Mouse (Mus musculus) monocyte, adult 5-6 weeks (primary cell): ENCODE measurements around the gene Psme1. TPM values are rescaled to one million over a fixed set of nuclear protein-coding genes. Genes with fewer than 3 reads are reported as not detected.

ENCODE experiments used
- ATAC-seq: fragments of 153-309, 156-312 bp; replicated peaks from 2 replicates; pipeline ENCODE4 v1.8.0; 2017; ENCODE audit warnings: mild to moderate bottlenecking; ENCODE audit not compliant: low TSS enrichment, insufficient number of reproducible peaks, severe bottlenecking, poor library complexity, low FRiP score
- total RNA-seq: library from RNA; stranded (forward); fragments of 200-1000, 200-491, 200-594 nt; gene quantifications from 3 replicates; pipeline ENCODE4 v1.2.3, GENCODE M21; 2017

Gene Psme1
- total RNA-seq, 1 experiment from 2014 or later = 318 TPM

- ATAC-seq = peak; percentile 88
Measured at GRCm38 (mm10) chr14:55591331-55591891, 13.5 kb downstream of the Psme1 start, which contains the start of gene Rnf31. Gene Rnf31 (plus strand): TSS chr14:55591708.

DNA sequence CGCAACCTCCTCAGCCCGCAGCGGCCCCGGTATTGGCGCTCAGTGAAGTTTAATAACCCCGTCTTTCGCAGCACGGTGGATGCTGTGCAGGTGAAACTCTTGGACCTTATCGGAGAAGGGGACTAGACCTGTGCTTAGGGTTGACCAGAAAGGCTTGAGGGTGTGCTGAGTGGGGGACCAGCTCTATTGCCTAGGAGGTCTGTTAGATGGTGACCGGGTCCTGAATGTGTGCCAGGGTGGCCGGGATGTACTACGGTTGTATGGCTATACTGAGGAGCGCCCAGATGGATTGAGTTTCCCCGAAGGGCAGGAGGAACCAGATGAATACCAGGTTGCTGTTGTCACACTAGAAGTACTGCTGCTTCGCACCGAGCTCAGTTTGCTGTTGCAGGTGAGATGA, 14.3 kb downstream of the Psme1 start:
- ATAC-seq = no peak

GRCm38 (mm10) chr14:55596036-55596690, 18.2 kb downstream of the Psme1 start:
- no peak for ATAC-seq

- no peak for ATAC-seq
Measured at GRCm38 (mm10) chr14:55598521-55599390, 20.8 kb downstream of the Psme1 start.

DNA sequence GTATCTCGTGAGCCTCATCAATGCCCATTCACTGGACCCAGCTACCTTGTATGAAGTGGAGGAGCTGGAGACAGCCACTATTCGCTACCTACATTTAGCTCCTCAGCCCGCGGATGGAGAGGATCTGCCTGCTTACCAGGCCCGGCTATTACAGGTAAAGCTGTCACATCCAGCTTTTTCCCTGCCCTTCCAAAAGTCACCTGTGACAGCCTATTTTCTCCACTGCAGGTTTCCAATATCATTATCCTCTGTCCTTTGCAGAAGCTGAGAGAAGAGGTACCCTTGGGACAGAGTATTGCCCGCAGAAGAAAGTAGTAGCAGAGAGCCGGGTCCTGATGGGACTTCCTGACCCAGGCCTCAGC, 25.3 kb downstream of the Psme1 start, which contains the start of gene Irf9:
Gene Irf9 (plus strand): TSS at position 301 of the 362 bp plus-strand sequence.
- ATAC-seq = no peak; the same call in 1 of the 2 replicates

DNA sequence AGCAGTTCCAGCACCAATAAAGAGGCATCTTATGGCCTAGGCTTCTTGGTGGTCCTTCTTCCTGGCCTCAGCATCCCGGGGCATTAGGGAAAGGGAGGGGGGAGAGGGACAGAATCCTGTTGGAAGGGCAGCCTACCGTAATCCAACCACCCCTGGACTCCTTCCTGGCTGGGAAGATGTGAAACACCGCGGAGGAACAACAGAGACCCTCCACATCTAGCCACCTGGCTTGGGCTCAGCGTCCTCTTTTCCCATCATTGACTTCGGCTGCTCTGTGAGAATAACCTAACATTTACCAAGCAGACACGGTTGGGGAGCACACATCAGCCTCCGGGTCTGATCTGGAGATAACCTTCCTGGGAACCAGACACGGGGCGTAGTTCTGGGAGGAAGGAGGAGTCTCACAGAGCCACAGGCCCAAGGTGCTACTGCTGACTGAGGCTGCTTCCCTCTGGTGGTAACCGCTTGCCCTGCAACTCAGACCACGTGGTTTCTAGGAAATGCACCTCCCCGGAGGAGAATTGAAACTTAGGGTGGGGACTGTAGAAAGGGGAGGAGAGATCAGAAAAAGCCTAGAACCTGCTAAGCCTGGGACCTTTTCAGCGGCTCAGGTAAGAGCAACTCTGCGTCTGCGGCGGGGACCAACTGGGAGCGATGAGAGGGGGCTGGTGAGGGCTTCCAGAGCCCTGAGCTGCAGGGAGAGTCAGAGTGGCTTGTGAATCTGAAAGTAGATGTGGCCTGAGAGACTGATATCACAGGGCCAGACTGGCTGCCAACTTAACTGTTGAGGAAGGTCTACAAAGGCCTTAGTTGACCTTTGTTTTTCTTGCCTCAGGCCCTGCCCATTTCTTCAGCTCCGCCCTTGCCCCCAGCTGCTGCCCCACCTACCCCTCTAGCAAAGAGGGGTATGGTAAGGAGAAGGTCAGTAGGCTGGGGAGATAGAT, 26.0 kb downstream of the Psme1 start:
- ATAC-seq = peak; percentile 87

DNA sequence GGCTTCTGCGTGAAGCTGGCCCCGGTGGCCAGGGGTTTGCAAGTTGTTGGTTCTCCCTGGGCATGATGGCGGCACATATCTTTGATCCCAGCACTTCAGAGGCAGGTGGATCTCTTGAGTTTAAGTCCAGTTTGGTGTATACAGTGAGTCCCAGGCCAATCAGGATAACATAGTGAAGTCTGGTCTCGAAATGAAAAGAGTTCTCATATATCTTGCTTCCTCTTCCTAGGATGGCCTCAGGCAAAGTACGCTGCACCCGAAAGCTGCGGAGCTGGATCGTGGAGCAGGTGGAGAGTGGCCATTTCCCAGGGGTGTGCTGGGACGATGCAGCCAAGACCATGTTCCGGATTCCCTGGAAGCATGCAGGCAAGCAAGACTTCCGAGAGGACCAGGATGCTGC, 26.9 kb downstream of the Psme1 start:
- no peak for ATAC-seq

DNA sequence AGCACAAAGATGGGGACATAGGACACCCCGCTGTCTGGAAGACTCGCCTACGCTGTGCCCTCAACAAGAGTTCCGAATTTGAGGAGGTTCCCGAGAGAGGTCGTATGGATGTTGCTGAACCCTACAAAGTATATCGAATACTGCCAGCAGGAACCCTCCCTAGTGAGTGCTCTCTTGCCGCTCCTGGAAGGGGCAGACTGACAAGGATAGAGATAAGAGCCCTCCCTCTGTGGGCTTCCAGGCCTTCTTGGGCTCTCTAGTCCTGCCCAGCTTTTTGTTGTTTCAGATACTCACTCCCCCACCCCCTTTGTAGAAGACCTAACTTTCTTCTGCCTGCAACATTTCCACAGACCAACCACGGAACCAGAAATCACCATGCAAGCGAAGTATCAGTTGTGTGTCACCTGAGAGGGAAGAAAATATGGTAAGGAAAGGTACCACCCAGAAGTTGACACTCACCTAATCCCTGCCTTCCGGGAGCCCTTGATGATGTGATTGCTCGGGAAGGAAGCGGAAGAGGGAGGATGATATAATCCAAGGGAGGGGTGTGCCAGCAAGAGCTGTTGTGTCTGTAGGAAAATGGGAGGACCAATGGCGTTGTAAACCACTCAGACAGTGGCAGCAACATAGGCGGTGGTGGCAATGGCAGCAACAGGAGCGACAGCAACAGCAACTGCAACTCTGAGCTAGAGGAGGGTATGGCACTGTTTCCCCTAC, 28.0 kb downstream of the Psme1 start:
- ATAC-seq = no peak

GRCm38 (mm10) chr14:55608339-55608738, 30.4 kb downstream of the Psme1 start:
- ATAC-seq = no peak

GRCm38 (mm10) chr14:55613346-55613745, 35.4 kb downstream of the Psme1 start:
- ATAC-seq = no peak

- no peak for ATAC-seq
Measured at GRCm38 (mm10) chr14:55614565-55615178, 36.7 kb downstream of the Psme1 start.

- no peak for ATAC-seq
Measured at GRCm38 (mm10) chr14:55615876-55616275, 38.0 kb downstream of the Psme1 start.

GRCm38 (mm10) chr14:55616844-55617243, 38.9 kb downstream of the Psme1 start:
- ATAC-seq = no peak

GRCm38 (mm10) chr14:55617822-55618221, 39.9 kb downstream of the Psme1 start, which contains the start of gene Rec8:
Gene Rec8 (plus strand): TSS chr14:55618037.
- peak; percentile 40; the same call in 1 of the 2 replicates for ATAC-seq

DNA sequence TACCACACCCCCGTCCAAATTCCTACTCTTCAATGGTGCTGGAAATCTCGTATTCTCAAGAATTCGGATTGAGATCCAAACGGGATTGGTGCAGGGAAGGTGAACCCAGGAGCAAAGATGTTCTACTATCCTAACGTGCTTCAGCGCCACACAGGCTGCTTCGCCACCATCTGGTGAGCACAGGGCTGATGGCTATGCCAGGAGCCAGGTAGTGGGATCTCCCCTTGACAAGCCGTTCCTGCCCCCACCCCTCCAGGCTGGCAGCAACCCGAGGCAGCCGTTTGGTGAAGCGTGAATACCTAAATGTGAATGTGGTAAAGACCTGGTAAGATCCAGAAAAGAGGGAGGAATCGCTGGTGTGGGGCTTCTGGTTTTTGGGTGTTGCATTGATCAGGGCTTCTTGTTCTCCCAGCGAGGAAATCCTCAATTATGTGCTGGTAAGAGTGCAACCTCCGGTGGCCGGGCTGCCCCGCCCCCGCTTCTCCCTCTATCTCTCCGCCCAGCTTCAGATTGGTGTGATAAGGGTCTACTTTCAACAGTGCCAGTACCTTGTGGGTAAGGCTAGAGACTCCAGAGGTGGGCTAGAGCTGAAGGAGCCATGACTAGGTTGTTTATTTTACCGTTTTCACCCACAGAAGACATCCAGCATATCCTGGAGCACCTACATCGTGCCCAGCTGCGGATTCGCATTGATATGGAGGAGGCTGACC, 40.7 kb downstream of the Psme1 start:
- no peak for ATAC-seq

DNA sequence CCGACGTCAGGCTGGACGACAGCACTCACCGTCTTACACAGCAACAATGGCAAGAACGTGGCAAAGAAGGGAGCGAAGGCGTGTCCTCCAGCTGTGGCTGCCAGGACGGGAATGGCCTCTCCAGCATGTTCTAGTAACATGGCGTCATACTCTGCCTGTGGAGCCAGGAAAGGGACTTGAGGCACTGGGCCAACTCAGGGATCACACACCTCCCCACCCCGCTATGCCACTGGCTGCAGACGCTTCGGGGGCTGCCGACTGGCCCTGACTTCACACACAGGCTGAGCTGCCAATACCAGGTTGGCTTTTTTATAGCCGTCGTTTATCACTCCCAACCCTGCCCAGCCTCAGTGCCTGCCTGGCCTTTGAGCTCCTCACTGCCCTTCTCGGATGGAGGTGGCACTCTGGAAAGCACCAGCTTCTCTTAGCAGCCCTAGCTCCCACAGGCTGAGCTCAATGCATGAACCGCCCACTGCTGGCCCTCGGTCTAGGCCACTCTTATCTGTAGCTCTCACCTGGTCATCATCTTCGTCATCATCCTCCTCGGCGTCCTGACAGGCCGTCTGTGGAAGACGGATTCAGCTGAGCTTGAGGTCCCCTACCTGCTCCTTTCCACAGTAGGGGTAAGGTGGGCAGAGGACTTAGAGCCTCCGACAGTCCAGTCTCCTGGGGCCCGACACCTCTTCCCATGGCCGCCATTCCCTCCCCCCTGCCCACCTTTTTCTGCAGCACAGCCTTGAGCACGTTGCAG, 50.3 kb downstream of the Psme1 start:
- no peak for ATAC-seq
